Mouse (Mus musculus) adrenal gland, adult 10 weeks (tissue): ENCODE data around the gene Grk1. TPM values are rescaled to one million over a fixed set of nuclear protein-coding genes. Genes with fewer than 3 reads are reported as not detected.

Experiments
- polyA plus RNA-seq: library from polyadenylated mRNA; stranded (reverse); fragments of 350-450 nt; fragmentation: Illumina TruSeq; extraction: RNeasy Lipid Tissue Mini Kit (QIAGEN cat#74804); gene quantifications from one replicate; pipeline ENCODE4 v1.2.3, GENCODE M21; 2014; ENCODE audit warnings: low read depth, low replicate concordance

Grk1 gene
- polyA plus RNA-seq, result not detected

GRCm38 (mm10) chr8:13404666-13405131 lies at the start of gene Grk1:
Grk1 (plus strand) TSS chr8:13405081.

GRCm38 (mm10) chr8:13396725-13397124 lies 8.2 kb upstream of the Grk1 start, which contains the start of gene Atp4b:
Atp4b (minus strand) TSS chr8:13396825.

GRCm38 (mm10) chr8:13434889-13435288 lies 30.0 kb downstream of the Grk1 start, which contains the start of gene Tmem255b:
Tmem255b (plus strand) TSS chr8:13435189.

Other genes starting within 250 kb of the Grk1 start
- 580 TPM for gene Lamp1, start 245.9 kb upstream of the Grk1 start, polyA plus RNA-seq
- 7.3 TPM for gene Grtp1, start 204.5 kb upstream of the Grk1 start, polyA plus RNA-seq
- not detected for gene Adprhl1, start 150.9 kb upstream of the Grk1 start, polyA plus RNA-seq
- 24.9 TPM for gene Dcun1d2, start 117.0 kb upstream of the Grk1 start, polyA plus RNA-seq
- 20.1 TPM for gene Tmco3, start 116.9 kb upstream of the Grk1 start, polyA plus RNA-seq
- 30.7 TPM for gene Tfdp1, start 66.3 kb upstream of the Grk1 start, polyA plus RNA-seq
- not detected for gene Atp4b, start 8.3 kb upstream of the Grk1 start, polyA plus RNA-seq
- gene Tmem255b, start 30.1 kb downstream of the Grk1 start, polyA plus RNA-seq, result not detected
- gene Gas6, start 89.4 kb downstream of the Grk1 start, polyA plus RNA-seq, result 10.6 TPM
- not detected for gene 1700029H14Rik, start 157.4 kb downstream of the Grk1 start, polyA plus RNA-seq